Mouse (Mus musculus): ENCODE results near the gene BB287469.
"Not testable (repeated sequence)": the region's sequence is repeated elsewhere in the genome, so short reads cannot be mapped to it uniquely, and the experiment has no call there.

The BB287469 gene

DNA sequence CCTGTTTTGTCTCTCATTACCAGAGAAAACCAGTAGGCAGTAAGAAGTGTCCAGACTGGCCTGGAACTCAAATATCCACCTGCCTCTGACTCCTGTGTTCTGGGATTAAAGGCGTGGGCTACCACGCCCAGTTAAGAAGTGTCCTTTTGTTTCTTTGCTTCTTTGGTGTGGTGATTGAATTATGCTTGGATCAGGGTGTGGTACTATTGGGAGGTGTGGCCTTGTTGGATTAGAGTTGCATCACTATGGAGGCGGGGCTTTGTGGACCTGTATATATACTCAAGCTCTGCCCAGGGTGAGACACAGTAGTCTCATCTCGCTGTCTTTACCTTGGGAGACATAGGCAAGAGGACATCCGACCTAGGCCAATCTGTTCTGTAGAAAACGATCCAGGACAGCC, at the start of gene BB287469:
TSS of gene BB287469 (plus strand) at position 301 of the 400 bp plus-strand sequence.
- not testable (repeated sequence) for DNase-seq

DNA sequence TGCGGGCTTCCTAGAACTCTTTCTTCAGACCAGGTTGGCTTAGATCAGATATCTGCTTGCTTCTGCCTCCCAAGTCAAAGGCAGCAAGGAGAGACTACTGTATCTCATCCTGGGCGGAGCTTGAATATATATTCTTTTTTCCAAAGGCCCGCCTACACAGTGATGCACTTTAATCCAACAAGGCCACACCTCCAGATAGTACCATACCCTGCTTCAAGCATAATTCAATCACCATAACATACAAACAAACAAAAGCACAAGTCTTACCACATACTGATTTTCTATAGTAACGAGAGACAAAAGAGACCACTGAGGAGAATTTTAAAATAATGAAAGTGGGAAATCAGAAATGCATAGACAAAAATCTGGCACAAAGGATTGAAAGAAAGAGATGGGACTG, 40.7 kb upstream of the BB287469 start, which contains the start of gene Gm21319:
TSS of gene Gm21319 (minus strand) at position 101 of the 400 bp plus-strand sequence.
- not testable (repeated sequence) for DNase-seq

- not testable (repeated sequence) for DNase-seq
Observed at GRCm38 (mm10) chr12:87795212-87795611, 21.2 kb upstream of the BB287469 start, which contains the start of gene Gm21936. TSS of gene Gm21936 (plus strand) at chr12:87795512.

DNA sequence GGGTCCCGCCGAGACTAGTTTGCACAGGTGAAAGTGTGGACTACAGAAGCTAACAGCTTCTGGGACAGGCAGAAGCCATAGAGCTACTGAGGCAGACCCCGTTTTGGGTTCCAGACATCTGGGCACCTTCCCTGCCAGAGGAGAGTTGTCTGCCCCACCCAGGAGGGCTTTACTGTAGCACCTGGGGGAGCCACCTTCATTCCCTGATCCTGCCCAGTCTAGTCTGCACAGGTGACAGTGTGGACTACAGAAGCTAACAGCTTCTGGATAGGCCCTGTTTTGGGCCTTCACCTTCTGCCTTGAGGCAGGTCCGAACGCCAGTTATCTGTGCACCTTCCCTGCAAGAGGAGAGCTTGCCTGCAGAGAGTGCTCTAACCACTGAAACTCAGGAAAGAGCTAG, 18.4 kb upstream of the BB287469 start:
- not testable (repeated sequence) for DNase-seq

DNA sequence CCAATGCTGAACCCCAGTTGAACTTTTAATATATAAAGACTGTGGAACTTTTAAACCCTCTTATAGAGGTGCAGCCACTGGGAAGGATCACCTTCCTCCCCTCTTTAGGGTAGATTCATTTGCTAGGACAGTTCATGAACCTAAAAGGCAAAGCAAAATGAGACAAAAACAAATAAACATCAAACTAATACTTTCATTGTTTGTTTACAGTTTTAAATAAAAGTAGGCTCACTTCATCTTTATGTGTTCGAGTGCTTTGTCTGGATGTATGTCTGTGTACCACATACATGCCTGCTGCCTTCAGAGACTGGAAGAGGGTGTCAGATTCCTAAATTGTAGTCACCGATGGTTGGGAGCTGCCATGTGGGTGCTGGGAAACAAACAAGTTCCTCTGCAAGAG, 25.9 kb downstream of the BB287469 start, which contains the start of gene Gm2001:
TSS of gene Gm2001 (minus strand) at position 101 of the 400 bp plus-strand sequence.
- DNase-seq: not testable (repeated sequence)

- not testable (repeated sequence) for DNase-seq
Observed at GRCm38 (mm10) chr12:87850657-87851056, 34.3 kb downstream of the BB287469 start.

DNA sequence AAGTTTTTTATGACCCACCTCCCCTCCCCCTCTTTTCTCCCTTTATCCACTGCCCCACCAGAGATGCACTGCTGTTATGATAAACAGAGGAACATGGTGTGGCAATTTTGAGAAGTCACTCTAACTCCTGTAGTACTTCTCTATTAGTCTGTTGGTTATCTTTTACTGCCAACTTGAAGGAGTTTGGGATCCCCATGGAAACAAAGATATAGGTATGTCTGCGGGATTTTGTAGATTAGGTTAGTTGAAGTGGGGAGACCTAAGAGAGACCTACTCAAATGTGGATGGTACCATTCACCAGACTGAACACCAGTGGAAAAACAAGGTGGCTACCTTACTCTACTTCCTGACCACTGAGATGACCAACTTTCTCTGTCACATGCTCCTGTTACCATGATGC, 39.7 kb downstream of the BB287469 start:
- DNase-seq: not testable (repeated sequence)

- not testable (repeated sequence) for DNase-seq
Observed at GRCm38 (mm10) chr12:87861740-87862692, 45.6 kb downstream of the BB287469 start.

GRCm38 (mm10) chr12:87863638-87864037, 47.3 kb downstream of the BB287469 start:
- not testable (repeated sequence) for DNase-seq

DNA sequence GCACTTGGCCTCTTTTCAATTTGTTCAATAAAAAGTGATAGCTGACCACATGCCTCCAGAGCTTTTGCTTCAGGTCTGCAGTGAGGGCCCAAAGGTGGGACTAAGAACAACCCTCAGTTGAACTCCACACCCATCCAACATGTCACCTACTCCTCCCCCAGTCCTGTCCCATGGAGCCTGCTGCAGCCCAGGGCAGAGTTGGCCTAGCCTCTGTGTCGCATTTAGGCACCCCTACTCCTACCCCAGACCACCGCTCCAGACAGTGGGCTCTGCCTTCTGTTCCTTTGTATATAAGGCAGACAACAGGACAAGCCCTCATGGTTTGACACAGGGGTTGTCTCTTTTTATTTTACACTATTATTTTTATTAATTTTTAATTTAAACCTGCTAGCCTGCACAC, 47.7 kb downstream of the BB287469 start:
- DNase-seq: not testable (repeated sequence)

Measured in cerebellum, adult 11-12 months (tissue).